Mouse (Mus musculus) CH12.LX (cell line): ENCODE measurements around the gene Ccdc24.

ENCODE experiments used
- HCFC1 ChIP-seq: IDR thresholded peaks from 2 replicates; pipeline ENCODE4 v1.6.1; 2012; ENCODE audit warnings: low read depth, mild to moderate bottlenecking, inconsistent platforms, low read length, improper control_type of control experiment
- RAD21 ChIP-seq: IDR thresholded peaks from 2 replicates; pipeline ENCODE4 v1.6.1; 2011; ENCODE audit warnings: low read depth, mild to moderate bottlenecking, low read length, improper control_type of control experiment, moderate library complexity
- USF1 ChIP-seq: IDR thresholded peaks from 2 replicates; pipeline ENCODE4 v1.6.1; 2014; ENCODE audit warnings: low read depth, mild to moderate bottlenecking, inconsistent platforms, low read length, improper control_type of control experiment

DNA sequence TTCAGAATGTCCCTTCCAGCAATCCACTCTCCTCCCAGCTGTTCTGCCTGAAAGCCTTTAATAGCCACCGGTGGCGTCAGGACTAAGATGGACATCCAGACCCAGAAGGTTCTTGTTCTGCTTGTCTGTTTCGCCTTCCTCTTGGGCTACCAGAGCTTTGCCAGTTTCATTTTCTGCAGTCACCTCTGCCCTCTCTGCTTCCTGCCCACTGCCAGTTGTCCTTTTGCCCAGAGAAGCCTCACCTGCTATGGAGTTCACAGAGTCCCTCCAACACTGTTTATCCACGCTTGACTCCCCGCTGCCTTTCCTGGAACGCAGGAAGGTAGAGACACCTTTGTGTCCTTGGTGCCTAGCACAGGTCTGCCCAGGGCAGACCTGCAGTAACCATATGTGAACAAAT lies 33.0 kb downstream of the Ccdc24 start:
- TF ChIP-seq USF1 (no peak), HCFC1 (no peak), RAD21 (no peak)
